Mouse (Mus musculus) lung, adult 2 months (tissue): ENCODE data around the gene Hhat. TPM values are rescaled to one million over a fixed set of nuclear protein-coding genes. Genes with fewer than 3 reads are reported as not detected.

ENCODE experiments used
- DNase-seq: peaks from one replicate; pipeline ENCODE4 v3.0.0; 2022
- H3K4me1 ChIP-seq: fragments of 200-500 bp; 2 replicates; pipeline ENCODE4 v1.6.1; 2011; ENCODE audit warnings: low read length; ENCODE audit not compliant: control insufficient read depth, insufficient read depth
- H3K4me3 ChIP-seq: fragments of 200-500 bp; replicated peaks from 2 replicates; pipeline ENCODE3; 2011; ENCODE audit warnings: low read depth, mild to moderate bottlenecking, control low read depth, low read length; ENCODE audit errors: extremely low read depth
- CTCF ChIP-seq: fragments of 200-500 bp; IDR thresholded peaks from 2 replicates; pipeline ENCODE4 v1.5.1; 2011; ENCODE audit warnings: mild to moderate bottlenecking, low read length, control low read depth; ENCODE audit not compliant: insufficient read depth
- POLR2A ChIP-seq: fragments of 200-500 bp; IDR thresholded peaks from 2 replicates; pipeline ENCODE4 v1.6.1; 2011; ENCODE audit warnings: low read depth, mild to moderate bottlenecking, control low read depth, low read length, borderline replicate concordance; ENCODE audit errors: extremely low read depth
- WGBS: fragments of 180-500 bp; shearing (Covaris S2); methylation state at CpG from one replicate; pipeline ENCODE4 v1.1.7; 2018; 5-methylcytosine and 5-hydroxymethylcytosine counted together
- polyA plus RNA-seq: library from polyadenylated mRNA; depleted of rRNA; stranded (reverse); fragments of >200 nt; gene quantifications from 2 replicates; pipeline ENCODE4 v1.2.3, GENCODE M21; 2012

Gene Hhat
- polyA plus RNA-seq, 1 experiment, result 2.5 TPM

DNA sequence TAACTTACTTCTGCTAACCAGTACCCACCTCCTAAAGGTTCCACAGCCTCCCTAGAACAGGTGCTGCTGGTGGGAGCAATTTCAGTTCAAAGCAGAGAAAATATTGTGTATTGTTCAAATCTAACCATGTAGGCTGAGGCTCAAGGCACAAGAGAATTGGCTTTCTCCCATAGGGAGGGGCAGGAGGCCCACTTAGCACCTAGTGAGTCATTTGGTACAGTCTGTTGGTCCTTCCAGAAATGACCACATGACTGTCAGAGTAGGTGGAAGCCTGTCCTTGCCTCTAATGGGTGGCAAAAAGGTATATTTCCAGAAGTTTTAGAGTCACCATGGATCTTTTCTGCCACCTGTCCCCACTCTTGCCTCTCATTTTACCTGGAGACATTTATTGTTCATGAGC is 289.6 kb downstream of the Hhat start:
- H3K4me1 ChIP-seq, result peaks cover 11% of the 10 kb centered on the region
- TF ChIP-seq CTCF (no peak), POLR2A (no peak)
- no peak for DNase-seq
- no peak overlapping the region for H3K4me3 ChIP-seq

DNA sequence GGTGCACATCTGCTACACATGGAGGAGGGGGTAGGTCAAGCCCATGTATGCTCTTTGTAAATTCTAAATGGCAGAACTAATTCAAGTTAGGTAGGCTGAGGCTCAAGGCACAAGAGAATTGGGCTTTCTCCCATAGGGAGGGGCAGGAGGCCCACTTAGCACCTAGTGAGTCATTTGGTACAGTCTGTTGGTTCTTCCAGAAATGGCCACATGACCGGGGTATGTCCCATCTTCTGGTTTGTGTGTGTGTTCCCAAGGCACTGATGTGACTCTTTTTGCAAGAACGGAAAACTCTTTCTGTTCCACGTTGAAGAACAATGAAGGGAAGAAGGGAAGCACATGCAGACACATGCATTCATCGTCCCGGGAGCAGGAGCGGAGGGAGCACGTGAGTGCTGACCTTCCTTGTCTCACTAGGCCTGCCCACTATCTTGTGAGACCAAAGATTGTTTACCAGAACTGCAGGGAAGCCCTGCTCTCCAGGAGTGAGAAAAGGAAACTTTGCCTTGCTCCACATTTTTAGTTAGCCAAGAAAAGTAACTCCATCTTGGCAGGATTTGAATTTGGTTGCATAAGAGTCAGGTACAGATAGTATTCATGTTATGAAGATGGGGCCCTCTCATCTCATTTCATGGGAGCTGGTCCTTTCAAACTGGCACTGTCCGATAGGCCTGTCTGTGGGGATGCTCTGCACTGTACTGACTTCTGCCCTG is 290.8 kb downstream of the Hhat start:
- no peak for TF ChIP-seq POLR2A
- no peak for TF ChIP-seq CTCF
- DNase-seq, result no peak
- H3K4me1 ChIP-seq, result peaks cover 11% of the 10 kb centered on the region
- no peak overlapping the region for H3K4me3 ChIP-seq
- WGBS, result 62% methylated on average over 8 of the region's 8 CpGs

- 43% methylated on average over 5 of the region's 5 CpGs for WGBS
- H3K4me3 ChIP-seq, result no peak overlapping the region
- H3K4me1 ChIP-seq, result peaks cover 5% of the 10 kb centered on the region
- TF ChIP-seq POLR2A, result no peak
- DNase-seq, result no peak
Observed at GRCm38 (mm10) chr1:192478176-192478575, 292.8 kb downstream of the Hhat start.

GRCm38 (mm10) chr1:192477556-192477955 is 293.5 kb downstream of the Hhat start:
- H3K4me3 ChIP-seq, result no peak overlapping the region
- no peak for DNase-seq
- 16% methylated on average over 6 of the region's 6 CpGs for WGBS
- H3K4me1 ChIP-seq, result peaks cover 5% of the 10 kb centered on the region
- TF ChIP-seq POLR2A, result no peak

DNA sequence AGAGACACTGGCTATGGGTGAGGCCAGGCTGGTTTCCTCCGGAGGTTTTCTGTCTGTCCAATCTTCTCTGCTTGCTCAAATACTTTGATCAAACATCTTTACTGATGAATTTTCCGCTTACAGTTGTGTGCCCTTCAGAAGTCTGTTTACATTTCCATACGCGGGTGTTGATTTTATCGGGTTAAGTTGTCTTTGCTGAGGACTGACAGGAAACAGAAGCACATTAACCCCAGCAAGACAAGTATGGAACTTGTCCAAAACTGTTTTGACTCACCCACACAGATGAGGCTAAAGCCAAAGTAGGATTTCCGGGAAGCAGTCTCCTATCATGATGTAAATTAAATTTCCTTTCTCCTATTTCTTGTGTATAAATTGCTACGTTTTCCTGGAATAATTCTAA is 294.3 kb downstream of the Hhat start:
- TF ChIP-seq POLR2A (no peak), CTCF (no peak)
- DNase-seq, result no peak
- WGBS, result 11% methylated on average over 7 of the region's 7 CpGs
- Histone ChIP-seq H3K4me3 (no peak overlapping the region), H3K4me1 (peaks cover 5% of the 10 kb centered on the region)

DNA sequence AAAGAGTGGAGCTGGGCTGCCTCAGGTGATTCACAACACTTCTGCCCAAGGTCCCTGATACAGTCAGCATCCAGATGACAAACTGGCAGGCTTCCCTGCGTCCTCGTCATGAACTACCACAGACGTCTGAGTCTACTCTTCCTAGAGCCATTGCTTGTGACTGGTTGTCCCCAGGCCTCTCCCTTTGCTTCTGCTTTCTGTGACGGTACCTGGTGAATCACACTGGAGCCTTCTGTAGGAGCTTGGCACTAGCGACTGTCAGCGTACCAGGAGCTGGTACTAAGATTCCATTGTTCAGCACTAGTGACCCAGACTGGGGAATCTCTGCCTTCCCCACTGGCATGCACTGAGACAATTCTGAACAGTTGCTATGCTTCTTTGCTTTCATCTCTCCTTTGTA is 297.9 kb downstream of the Hhat start:
- WGBS, result 92% methylated on average over 6 of the region's 6 CpGs
- TF ChIP-seq POLR2A (no peak), CTCF (no peak)
- no peak for DNase-seq
- peaks cover 5% of the 10 kb centered on the region for H3K4me1 ChIP-seq
- no peak overlapping the region for H3K4me3 ChIP-seq

- no peak for DNase-seq
- peaks cover under 1% of the 10 kb centered on the region for H3K4me1 ChIP-seq
- no peak overlapping the region for H3K4me3 ChIP-seq
- WGBS, result 52% methylated on average over 4 of the region's 4 CpGs
- TF ChIP-seq POLR2A (no peak), CTCF (no peak)
Observed at GRCm38 (mm10) chr1:192472366-192472765, 298.7 kb downstream of the Hhat start.

DNA sequence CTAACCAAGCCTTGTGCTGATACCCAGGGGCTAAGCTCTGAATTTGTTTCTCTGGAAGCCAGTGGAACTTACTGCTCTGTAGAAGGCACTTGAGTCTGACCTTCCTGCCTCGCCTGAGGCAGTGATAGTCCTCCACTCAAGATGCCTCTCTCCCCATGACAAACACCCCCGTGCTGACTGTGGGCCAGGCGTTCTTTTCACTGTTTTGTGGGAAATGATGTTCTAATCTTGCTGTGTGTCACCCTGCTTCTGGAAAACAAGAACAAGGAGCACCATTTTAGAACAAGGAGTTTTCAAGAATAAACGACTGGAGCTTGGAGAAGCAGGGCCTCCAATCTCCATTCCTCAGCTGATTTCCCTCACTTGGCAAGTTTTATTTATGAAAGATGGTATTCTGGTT is 307.3 kb downstream of the Hhat start:
- H3K4me3 ChIP-seq, result no peak overlapping the region
- H3K4me1 ChIP-seq, result no peaks in the 10 kb centered on the region
- DNase-seq, result no peak
- no peak for TF ChIP-seq CTCF
- TF ChIP-seq POLR2A, result no peak
- WGBS, result 66% methylated on average over 4 of the region's 4 CpGs

GRCm38 (mm10) chr1:192457526-192458206 is 313.4 kb downstream of the Hhat start:
- 0 out of 2 replicates have a peak, but pooled peaks cover 2% of the 10 kb centered on the region for H3K4me1 ChIP-seq
- no peak for TF ChIP-seq POLR2A
- TF ChIP-seq CTCF, result no peak
- H3K4me3 ChIP-seq, result no peak overlapping the region
- WGBS, result 80% methylated on average over 6 of the region's 6 CpGs
- DNase-seq, result no peak

- H3K4me3 ChIP-seq, result no peak overlapping the region
- WGBS, result 43% methylated on average over 3 of the region's 3 CpGs
- TF ChIP-seq CTCF (no peak), POLR2A (no peak)
- H3K4me1 ChIP-seq, result 0 out of 2 replicates have a peak, but pooled peaks cover 2% of the 10 kb centered on the region
- no peak for DNase-seq
Observed at GRCm38 (mm10) chr1:192457037-192457436, 314.0 kb downstream of the Hhat start.

- no peak for DNase-seq
- WGBS, result 68% methylated on average over 4 of the region's 4 CpGs
- no peak overlapping the region for H3K4me3 ChIP-seq
- H3K4me1 ChIP-seq, result peaks cover 3% of the 10 kb centered on the region; the same call in 1 of the 2 replicates
- TF ChIP-seq CTCF (no peak), POLR2A (no peak)
Observed at GRCm38 (mm10) chr1:192454981-192455380, 316.0 kb downstream of the Hhat start.
